Mouse (Mus musculus): ENCODE data around the gene Usp38.

DNA sequence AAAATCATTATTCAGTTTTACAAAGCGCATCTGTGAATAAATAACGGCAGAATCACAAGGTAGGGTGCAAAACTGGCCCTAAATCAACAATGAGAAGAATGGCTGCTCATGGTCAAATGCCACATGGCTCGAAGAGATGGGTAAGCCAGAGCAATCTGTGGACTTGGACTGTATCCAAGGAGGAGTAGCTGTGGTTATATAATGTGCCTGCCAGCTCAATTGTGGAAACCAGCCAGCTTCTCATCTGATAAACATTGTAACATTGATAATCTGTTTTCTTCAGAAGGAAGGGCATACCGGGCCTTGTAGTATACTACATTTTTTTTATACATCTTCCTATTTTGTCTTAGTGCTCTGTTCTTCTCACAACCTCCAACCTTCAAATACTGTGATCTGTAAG, 31.9 kb downstream of the Usp38 start:
- TF ChIP-seq ZNF384 (IDR thresholded peaks at IDR 0.05; ENCODE audit: low read depth, low read length) (no peak), MAFK (IDR thresholded peaks at IDR 0.05; ENCODE audit: insufficient read depth, low read depth, low read length) (no peak), CHD2 (IDR thresholded peaks at IDR 0.05; ENCODE audit: low read depth, low read length) (no peak), ZC3H11A (IDR thresholded peaks at IDR 0.05; ENCODE audit: borderline replicate concordance, low read depth, low read length) (no peak)

Measured in ES-E14 (cell line).